Mouse (Mus musculus) lung, embryonic 15.5 days (tissue): ENCODE data around the gene Acnat1. TPM values are rescaled to one million over a fixed set of nuclear protein-coding genes. Genes with fewer than 3 reads are reported as not detected.
"Not testable (repeated sequence)": the region's sequence is repeated elsewhere in the genome, so short reads cannot be mapped to it uniquely, and the experiment has no call there.

Experiments used
- ATAC-seq: fragments of 200-750 bp; cut with Nextera tagmentation; 2 replicates; pipeline ENCODE4 v1.8.0; 2017; ENCODE audit warnings: moderate number of reproducible peaks, borderline replicate concordance; ENCODE audit not compliant: low FRiP score, low TSS enrichment; ENCODE audit errors: extremely low read depth
- H3K27ac ChIP-seq: fragments of 300-500 bp; sonication (generic); 2 replicates; pipeline ENCODE4 v1.5.1; 2015; ENCODE audit warnings: moderate library complexity, mild to moderate bottlenecking, inconsistent platforms
- H3K27me3 ChIP-seq: fragments of 300-500 bp; sonication (generic); 2 replicates; pipeline ENCODE4 v1.6.1; 2015; ENCODE audit warnings: inconsistent platforms
- H3K36me3 ChIP-seq: fragments of 300-500 bp; sonication (generic); 2 replicates; pipeline ENCODE4 v1.6.1; 2015; ENCODE audit warnings: inconsistent platforms
- H3K4me1 ChIP-seq: fragments of 300-500 bp; sonication (generic); 2 replicates; pipeline ENCODE4 v1.6.1; 2015; ENCODE audit warnings: inconsistent platforms
- H3K4me2 ChIP-seq: fragments of 300-500 bp; sonication (generic); 2 replicates; pipeline ENCODE4 v1.6.1; 2015; ENCODE audit warnings: inconsistent platforms, mild to moderate bottlenecking, moderate library complexity
- H3K4me3 ChIP-seq: fragments of 300-500 bp; sonication (generic); 2 replicates; pipeline ENCODE4 v1.5.1; 2015; ENCODE audit warnings: mild to moderate bottlenecking, inconsistent platforms
- H3K9ac ChIP-seq: fragments of 300-500 bp; sonication (generic); 2 replicates; pipeline ENCODE4 v1.6.1; 2015; ENCODE audit warnings: inconsistent platforms
- H3K9me3 ChIP-seq: fragments of 300-500 bp; sonication (generic); 2 replicates; pipeline ENCODE4 v1.6.1; 2016; ENCODE audit warnings: inconsistent platforms
- WGBS: fragments of 180-500 bp; shearing (Covaris S2); methylation state at CpG from one replicate; pipeline ENCODE4 v1.1.7; 2015; 5-methylcytosine and 5-hydroxymethylcytosine counted together
- polyA plus RNA-seq: library from polyadenylated mRNA; unstranded; fragments of >200 nt; fragmentation: Nextera tagmentation; extraction: Ambion mirVana; gene quantifications from 2 replicates; pipeline ENCODE4 v1.2.1, GENCODE M21; 2015

Acnat1 gene
- polyA plus RNA-seq, 1 experiment from 2014 or later = not detected

DNA sequence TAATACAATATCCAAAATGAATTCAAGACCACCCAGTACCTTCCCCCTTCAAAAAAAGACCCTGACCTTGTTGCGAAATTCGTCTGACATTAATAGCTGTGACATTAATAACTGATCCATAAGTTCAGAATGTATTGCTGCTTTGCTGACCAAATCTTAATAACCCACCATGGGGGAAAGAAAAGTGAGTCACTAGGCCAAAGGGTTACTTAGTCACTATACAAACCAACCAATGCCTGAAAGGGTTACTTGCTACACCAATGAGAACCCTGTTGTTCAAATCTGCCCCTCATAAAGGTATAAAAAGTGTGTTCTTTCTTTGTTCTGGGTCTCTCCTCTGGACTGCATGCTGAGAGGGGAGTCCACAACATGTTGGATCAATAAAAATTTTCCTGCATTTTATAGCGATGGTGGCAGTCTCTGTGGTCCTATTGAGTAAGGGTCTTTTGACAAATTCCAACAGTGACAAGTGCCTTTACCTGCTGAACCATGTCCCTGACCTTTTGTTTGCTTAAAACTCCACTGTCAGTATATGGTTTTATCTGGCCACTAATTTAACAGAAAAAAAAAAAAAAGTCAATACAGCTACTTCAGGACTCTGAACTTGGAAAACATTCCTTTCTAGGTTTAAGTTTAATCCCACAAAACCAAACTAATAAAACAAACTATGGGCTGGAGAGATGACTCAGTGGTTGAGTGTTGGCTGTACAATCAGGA lies 12.4 kb upstream of the Acnat1 start:
- not testable (repeated sequence) for H3K4me3 ChIP-seq, H3K36me3 ChIP-seq, H3K27me3 ChIP-seq, ATAC-seq, H3K4me2 ChIP-seq, H3K9me3 ChIP-seq, H3K9ac ChIP-seq, H3K27ac ChIP-seq, H3K4me1 ChIP-seq
- WGBS = 76% methylated on average over 3 of the region's 3 CpGs

DNA sequence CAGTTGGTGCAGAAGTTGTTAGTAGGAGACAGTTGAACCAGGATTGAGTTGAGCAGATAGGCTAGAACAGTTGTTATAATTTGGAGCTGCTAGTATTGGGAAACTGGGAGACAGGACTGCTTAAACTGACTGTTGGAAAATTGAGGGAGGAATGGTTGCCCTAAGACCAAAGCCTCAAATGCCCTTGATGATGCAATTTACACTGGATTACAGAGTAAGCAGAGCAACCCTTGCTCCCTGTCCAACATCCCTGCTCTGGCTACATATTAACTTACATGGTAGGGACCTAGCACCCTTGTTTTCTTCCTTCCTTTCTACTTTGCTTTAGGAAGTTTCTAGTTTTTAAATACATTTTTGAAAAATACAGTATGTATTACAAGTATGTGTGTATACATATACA lies 11.7 kb upstream of the Acnat1 start:
- Histone ChIP-seq H3K4me1 (no peaks in the 10 kb centered on the region), H3K36me3 (no peaks in the 10 kb centered on the region), H3K27ac (no peak overlapping the region), H3K9me3 (no peaks in the 10 kb centered on the region), H3K27me3 (no peaks in the 10 kb centered on the region), H3K4me3 (no peak overlapping the region), H3K9ac (no peak overlapping the region), H3K4me2 (no peak overlapping the region)
- ATAC-seq = no peak

DNA sequence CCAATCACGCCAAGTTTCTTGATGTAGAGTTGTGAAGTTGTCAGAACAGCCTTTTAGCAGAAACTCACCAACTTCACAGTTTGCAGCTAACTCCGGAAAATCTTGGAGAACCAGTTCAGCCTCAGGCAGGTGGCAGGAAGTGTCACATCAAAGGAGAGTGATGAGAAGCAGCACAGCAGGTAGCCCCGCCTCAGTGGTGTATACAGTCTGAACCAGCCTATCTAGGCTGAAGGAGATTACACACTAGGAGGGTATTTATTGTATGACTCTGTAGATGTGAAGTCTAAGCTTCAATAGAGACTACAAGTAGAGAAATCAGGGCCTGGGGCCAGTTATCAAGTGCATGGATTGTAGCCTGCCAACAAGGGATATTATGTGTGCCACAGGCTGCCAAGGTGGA lies 7.2 kb upstream of the Acnat1 start:
- Histone ChIP-seq H3K9ac (no peak overlapping the region), H3K4me3 (peak overlapping the region; percentile 28), H3K27me3 (no peaks in the 10 kb centered on the region), H3K4me2 (peak overlapping the region; percentile 49), H3K4me1 (0 out of 2 replicates have a peak, but pooled peaks cover 7% of the 10 kb centered on the region), H3K9me3 (no peaks in the 10 kb centered on the region), H3K36me3 (no peaks in the 10 kb centered on the region), H3K27ac (peak overlapping the region; percentile 61)
- ATAC-seq = peak; percentile 56; the same call in 1 of the 2 replicates
- 30% methylated on average over 3 of the region's 3 CpGs for WGBS

DNA sequence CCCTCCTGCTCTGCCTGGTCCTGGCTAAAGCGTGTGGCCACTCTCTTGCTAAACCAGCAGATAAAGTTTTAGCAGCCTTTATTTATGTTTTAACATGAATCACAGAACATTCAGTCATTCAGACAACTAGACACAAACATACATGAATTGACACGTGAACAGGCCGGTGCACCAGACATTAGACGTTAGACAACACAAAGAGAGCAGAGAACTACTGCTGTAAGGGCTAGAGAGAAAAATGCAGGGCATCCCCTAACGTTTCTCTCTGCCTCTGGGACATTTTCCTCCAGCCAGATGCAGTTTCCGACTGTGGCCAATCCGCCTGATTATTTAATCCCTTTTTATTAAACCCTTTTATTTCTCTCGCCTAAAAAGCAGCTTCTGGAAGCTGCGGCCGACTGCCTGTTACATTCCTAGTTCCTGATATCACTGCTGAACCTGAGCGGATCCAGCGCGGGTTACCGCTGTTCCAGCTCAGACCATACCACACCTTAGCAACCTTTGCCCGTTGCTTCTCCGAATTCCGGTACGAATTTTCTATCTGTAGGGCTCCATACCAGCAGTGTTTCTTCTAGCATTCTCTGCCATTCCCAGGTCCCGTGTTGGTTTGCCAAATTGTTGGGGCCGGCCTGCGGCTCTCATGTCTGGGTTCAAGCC lies 6.5 kb upstream of the Acnat1 start:
- 0 out of 2 replicates have a peak overlapping the region, but pooled peaks have one; percentile 16 for H3K9ac ChIP-seq
- ATAC-seq = no peak
- 11% methylated on average over 21 of the region's 21 CpGs for WGBS

DNA sequence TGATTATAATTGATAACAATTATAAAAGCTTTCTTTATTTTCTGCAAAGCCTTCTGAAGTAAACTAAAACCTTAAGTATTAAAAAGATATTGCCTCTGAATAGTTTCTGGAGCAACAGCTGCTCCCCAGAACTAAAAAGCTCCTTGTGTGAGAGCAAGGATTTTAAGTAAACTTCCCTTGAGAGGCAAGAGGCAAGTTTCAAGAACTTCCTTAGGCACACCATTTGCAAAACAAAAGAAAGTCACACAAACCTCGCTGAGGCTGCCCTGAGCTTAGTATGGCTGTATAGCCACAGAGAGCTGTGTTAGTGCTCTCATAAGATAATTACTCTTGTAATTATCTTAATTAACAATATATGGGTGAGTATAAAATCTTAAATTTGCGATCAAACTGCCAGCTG lies 5.3 kb upstream of the Acnat1 start:
- H3K4me1 ChIP-seq, H3K27ac ChIP-seq, H3K9me3 ChIP-seq, H3K9ac ChIP-seq, ATAC-seq, H3K27me3 ChIP-seq, H3K4me3 ChIP-seq, H3K4me2 ChIP-seq, H3K36me3 ChIP-seq: not testable (repeated sequence)
- WGBS = 28% methylated on average over 2 of the region's 2 CpGs

More for the DNA sequence above, 6.5 kb upstream of the Acnat1 start:
- peak overlapping the region; percentile 28 for H3K4me3 ChIP-seq
- no peaks in the 10 kb centered on the region for H3K27me3 ChIP-seq
- H3K27ac ChIP-seq = peak overlapping the region; percentile 61
- no peaks in the 10 kb centered on the region for H3K9me3 ChIP-seq
- H3K4me2 ChIP-seq = peak overlapping the region; percentile 49
- no peaks in the 10 kb centered on the region for H3K36me3 ChIP-seq
- 0 out of 2 replicates have a peak, but pooled peaks cover 7% of the 10 kb centered on the region for H3K4me1 ChIP-seq

DNA sequence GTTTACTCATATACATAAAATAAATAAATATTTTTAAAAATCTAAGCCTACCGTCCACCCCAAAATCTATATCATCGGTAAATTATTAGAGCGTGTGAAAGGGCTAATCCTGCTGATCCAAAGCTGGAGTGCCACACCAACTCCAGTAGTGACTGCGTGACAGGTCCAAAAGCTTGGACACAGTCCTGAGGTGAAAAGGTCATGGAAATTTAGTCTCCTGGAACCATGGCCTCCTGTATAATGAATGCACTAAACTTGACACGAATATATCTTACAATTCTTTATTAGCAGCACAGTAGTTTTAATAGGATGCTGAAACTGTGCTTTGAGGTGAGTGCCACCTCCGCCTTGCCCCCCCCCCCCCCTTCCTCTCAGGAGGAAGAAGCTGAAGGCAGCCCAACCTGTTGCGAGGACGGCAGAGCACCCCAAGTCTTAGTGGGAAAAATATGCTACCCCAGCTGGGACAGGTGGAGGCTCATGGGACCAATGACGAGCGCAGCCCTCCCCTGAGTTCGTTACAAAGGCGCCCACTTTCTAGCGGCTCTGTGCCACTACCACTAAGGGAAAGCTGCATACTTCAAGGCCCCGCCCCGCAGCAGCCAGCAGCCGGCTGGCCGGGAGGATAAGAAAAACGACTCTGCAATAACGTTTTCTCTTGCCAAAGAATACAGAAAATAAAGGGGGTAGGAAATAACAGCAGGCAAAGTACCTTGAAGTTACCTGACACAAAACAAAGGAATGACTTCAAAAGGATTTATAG lies 4.6 kb upstream of the Acnat1 start:
- Histone ChIP-seq H3K4me2 (peak overlapping the region; percentile 53), H3K4me3 (peak overlapping the region; percentile 23; the same call in 1 of the 2 replicates), H3K4me1 (0 out of 2 replicates have a peak, but pooled peaks cover 7% of the 10 kb centered on the region), H3K9me3 (no peaks in the 10 kb centered on the region), H3K36me3 (no peaks in the 10 kb centered on the region), H3K27me3 (no peaks in the 10 kb centered on the region), H3K27ac (0 out of 2 replicates have a peak overlapping the region, but pooled peaks have one; percentile 10), H3K9ac (no peak overlapping the region)
- peak; percentile 59; the same call in 1 of the 2 replicates for ATAC-seq
- 15% methylated on average over 19 of the region's 19 CpGs for WGBS

DNA sequence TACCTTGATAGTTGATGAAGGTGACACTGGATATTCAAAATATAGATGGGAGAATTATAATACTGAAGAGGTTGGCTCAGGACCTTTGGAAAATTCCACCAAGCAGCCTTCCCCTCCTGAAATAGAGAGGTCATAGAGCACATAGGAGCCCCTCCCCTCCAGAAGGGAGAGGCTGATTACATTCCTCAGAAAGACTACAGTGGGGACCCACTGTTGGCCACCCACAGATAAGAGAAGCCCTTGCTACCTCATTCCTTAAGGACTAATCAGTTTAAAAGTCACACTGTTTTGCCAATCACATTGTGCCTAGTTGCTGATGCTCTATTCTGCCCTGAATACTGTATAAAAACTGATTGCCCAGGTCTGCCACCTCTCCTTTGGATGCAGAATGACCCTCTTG lies 871 bp upstream of the Acnat1 start:
- Histone ChIP-seq H3K4me3 (no peak overlapping the region), H3K9me3 (no peaks in the 10 kb centered on the region), H3K9ac (no peak overlapping the region), H3K4me2 (no peak overlapping the region), H3K27ac (no peak overlapping the region), H3K36me3 (no peaks in the 10 kb centered on the region), H3K27me3 (no peaks in the 10 kb centered on the region), H3K4me1 (0 out of 2 replicates have a peak, but pooled peaks cover 7% of the 10 kb centered on the region)
- ATAC-seq = no peak

DNA sequence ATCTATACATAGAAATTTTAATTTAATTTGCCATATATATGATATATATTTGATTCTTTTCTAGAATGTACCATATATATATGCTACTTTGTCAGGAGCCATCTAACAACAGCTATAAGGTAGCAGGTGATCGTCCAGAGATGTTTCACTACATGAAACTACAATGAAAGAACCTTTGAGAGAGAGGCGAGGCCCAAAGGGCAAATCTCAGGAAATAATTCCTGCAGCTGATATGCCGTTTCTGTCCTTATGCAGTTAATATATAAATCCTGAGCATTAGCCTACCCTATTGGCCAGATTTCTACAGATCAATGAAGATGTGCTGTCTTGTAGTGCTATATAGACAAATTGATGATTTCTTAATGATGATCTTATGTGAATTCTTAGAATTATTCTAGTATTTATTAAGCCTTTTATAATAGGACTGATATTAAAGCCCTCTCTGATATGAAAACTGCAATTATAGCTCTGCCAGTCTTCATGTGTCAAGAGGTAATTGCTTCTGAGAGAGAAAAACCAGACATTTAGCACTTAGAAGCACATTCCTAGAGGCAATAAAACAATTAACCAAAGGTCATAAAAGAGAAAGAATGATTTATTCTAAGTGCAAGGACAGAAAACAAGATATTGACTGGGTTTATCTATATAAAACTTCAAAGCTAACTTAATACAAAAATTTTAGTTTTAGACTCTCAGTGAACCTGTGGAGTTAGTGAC lies 4.1 kb downstream of the Acnat1 start:
- H3K4me1 ChIP-seq = no peaks in the 10 kb centered on the region
- H3K36me3 ChIP-seq = no peaks in the 10 kb centered on the region
- 78% methylated on average over 3 of the region's 3 CpGs for WGBS
- H3K4me3 ChIP-seq = no peak overlapping the region
- no peaks in the 10 kb centered on the region for H3K9me3 ChIP-seq
- H3K9ac ChIP-seq = no peak overlapping the region
- H3K27ac ChIP-seq = no peak overlapping the region
- no peak overlapping the region for H3K4me2 ChIP-seq
- no peaks in the 10 kb centered on the region for H3K27me3 ChIP-seq
- ATAC-seq = no peak

DNA sequence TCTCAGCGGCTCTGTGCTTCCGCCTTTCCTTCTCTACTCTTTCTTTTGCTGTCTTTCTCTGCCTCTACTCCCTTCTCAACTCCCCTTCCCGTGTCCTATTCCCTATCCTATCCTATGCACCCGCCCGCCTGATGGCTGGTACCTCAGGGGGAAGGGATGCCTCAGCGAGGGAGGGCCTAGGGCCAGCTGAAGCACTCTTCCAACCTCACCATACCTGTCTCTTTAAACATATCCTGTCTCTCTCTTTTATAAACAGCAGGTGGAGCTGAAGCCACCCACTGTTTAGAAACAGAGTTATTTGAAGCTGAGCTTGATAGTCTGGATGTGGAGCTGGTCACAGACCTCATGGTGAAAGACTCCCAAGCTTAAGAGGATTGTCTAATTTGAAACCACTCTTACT lies 6.4 kb downstream of the Acnat1 start:
- ATAC-seq = no peak

DNA sequence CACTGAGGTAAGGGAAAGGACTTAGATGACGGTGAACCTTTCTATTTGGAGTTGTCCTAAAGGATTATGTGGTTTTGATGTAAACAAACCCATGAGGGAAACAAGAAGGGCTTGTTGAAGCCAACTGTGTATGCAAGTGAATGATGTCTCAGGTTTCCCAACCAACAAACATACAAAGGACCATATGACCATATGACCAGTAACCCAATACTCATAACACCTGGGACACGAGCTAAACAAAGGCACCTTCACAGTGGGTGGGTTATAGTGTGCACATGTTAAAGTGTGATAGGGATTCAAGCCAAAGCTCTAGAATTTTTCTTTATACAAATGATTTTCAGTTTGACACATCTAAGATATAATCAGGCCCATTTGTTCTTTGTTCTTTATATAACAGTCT lies 17.5 kb downstream of the Acnat1 start:
- Histone ChIP-seq H3K36me3 (no peaks in the 10 kb centered on the region), H3K4me2 (no peak overlapping the region), H3K9me3 (no peaks in the 10 kb centered on the region), H3K27ac (no peak overlapping the region), H3K9ac (no peak overlapping the region), H3K4me1 (no peaks in the 10 kb centered on the region), H3K4me3 (no peak overlapping the region), H3K27me3 (no peaks in the 10 kb centered on the region)
- WGBS = 61% methylated on average over 2 of the region's 2 CpGs
- ATAC-seq = no peak

More for the DNA sequence above, 6.4 kb downstream of the Acnat1 start:
- Histone ChIP-seq H3K27me3 (no peaks in the 10 kb centered on the region), H3K27ac (no peak overlapping the region), H3K9ac (no peak overlapping the region), H3K4me3 (no peak overlapping the region), H3K4me1 (no peaks in the 10 kb centered on the region), H3K36me3 (no peaks in the 10 kb centered on the region), H3K4me2 (no peak overlapping the region), H3K9me3 (no peaks in the 10 kb centered on the region)
- WGBS = 88% methylated on average over 6 of the region's 6 CpGs

DNA sequence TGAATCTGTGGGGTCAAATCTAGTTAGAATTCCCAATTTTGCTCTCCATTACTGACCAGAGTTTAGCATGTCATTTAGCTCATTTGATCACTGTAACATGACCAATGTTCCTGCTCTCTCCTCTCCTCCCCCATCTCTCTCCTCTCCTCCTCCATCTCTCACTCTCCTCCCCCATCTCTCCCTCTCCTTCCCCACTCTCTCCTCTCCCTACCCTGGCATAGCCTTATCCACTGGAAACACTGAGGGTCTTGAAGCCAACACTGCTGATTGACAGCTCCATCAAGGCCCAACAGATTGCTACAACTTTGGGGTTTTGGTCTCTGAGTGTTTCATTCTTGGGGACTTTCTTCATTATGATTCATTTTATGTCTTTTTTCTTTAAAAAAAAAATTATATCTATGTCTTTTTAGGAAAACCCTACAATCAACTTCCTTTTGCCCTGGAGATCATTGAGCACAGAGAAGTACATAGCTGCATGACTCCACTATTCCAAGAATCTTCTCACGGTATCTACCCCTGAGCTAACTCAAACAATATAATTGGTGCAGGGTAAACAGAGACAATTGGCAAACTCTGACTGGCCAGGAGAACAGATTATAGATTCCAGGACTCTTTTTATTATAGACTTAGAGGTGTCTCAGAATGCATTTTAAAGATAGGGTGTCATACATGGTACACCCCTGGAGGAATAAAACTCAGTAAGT lies 21.7 kb downstream of the Acnat1 start:
- no peaks in the 10 kb centered on the region for H3K27me3 ChIP-seq
- no peak for ATAC-seq
- H3K4me1 ChIP-seq = no peaks in the 10 kb centered on the region
- no peaks in the 10 kb centered on the region for H3K9me3 ChIP-seq
- 38% methylated on average over 1 of the region's 1 CpGs for WGBS
- no peak overlapping the region for H3K4me2 ChIP-seq
- no peak overlapping the region for H3K27ac ChIP-seq
- no peaks in the 10 kb centered on the region for H3K36me3 ChIP-seq
- no peak overlapping the region for H3K9ac ChIP-seq
- no peak overlapping the region for H3K4me3 ChIP-seq
